Mouse (Mus musculus) spleen, postnatal 14 days (tissue): ENCODE results near the gene Clec12a.
"Not testable (repeated sequence)": the region's sequence is repeated elsewhere in the genome, so short reads cannot be mapped to it uniquely, and the experiment has no call there.

ENCODE experiments used
- DNase-seq, 2 experiments: peaks; one replicate each; pipeline ENCODE4 v3.0.0; 2021 to 2022; ENCODE audit warnings: low spot score in 2 of 2

The Clec12a gene

DNA sequence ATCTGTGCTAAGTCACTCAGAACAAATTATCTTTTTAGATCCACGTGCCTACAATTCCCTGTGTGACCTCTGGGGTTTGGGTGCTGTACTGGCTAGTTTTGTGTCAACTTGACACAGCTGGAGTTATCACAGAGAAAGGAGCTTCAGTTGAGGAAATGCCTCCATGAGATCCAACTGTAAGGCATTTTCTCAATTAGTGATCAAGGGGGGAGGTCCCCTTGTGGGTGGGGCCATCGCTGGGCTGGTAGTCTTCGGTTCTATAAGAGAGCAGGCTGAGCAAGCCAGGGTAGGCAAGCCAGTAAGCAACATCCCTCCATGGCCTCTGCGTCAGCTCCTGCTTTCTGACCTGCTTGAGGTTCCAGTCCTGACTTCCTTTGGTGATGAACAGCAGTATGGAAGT is at the start of gene Clec12a:
Gene Clec12a (plus strand): TSS at position 301 of the 400 bp plus-strand sequence.
- not testable (repeated sequence) for DNase-seq

DNA sequence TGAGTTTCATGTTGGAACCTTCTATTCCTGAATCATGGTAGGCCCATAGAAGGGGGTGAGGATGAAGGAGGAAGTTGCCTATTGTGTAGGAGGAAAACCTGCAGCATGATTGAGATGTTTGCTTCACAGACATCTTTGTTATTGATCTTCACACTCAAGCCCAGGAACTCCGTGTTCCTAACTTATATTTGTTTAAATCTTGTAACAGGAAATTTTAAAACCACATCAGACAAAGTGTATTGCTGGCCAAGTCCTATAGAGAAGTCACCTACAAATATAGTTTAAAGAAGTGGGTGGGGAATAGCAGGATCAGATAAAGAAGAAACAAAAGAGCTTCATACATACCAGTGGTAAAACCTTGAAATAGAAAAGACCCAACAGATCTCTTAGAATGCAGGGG is 38.3 kb upstream of the Clec12a start:
- no peak for DNase-seq

DNA sequence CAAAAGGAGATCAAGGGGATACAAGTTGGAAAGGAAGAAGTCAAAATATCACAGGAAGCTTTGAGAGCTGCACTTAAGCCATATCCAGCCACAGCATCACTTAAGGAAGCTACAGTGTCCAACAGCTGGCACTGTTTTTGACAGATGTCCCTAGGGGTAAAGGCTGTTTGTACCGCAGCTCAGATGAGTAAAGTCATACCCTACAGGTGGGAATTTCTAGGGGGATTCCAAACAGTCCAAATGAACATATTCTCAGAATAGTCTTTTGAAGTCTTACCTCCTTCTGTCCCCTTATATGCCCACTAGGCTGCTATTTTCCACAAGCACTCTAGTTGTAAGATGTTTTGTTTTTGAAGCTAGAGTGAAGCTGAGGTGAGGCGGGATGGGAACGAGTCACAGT is 30.0 kb upstream of the Clec12a start:
- DNase-seq = no peak

DNA sequence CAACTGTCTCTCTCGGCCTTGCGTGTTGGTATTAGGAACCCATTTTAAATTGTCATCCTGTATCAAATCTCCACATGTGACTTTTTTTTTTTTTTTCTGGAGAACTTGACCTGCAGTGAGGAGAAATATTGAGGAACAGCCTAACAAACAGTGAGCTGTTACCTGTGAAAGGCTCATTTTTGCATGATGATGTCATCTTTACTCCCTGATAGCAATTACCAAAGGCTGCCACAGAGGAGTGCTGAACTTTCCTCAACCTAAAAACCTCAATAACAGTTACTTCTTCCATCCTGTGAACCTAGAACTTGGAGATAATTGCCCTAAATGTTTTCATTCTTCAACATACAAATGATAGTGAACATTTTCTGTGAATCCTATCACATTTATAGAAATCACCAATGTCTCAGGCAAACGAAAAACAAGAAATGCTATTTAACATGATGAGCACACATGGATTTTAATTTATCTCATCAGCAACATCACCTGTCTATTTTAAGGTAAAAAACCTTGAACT is 27.8 kb upstream of the Clec12a start:
- no peak for DNase-seq

DNA sequence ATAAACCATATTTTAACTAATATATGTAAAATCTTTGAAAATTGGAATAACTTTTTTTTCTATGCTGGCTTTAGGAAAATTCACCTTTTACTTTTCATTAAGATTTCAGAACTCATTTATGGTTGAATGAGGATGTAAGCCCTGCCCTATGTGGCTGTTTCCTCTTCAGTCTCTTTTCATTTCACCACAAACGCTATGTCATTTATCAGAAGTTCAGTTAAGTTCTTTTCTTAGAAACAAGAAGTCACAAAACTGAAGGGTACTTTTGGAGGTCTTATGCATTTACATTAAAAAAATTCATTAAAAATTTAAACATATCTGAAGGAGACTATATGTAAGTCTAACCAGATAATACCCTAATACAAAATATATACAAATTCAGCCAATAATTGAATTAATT is 26.8 kb upstream of the Clec12a start:
- no peak for DNase-seq

DNA sequence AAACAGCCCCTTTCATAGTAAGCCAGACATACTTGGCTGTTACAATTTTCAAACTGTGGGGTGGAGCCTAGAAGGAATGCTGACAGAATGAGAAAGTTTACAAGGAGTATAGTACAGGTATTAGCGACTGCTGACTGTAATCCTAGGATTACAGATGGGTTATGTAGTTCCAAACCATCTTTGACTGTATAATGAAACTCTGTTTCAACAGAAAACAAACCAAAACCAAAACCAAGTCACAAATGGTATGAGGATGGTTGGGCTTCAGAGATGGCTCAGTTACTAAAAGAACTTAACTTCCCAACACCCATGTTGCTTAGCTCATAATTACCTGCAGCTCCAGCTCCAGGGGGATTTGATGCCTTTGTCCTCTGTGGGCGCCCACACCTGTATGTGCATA is 26.0 kb upstream of the Clec12a start:
- no peak for DNase-seq

DNA sequence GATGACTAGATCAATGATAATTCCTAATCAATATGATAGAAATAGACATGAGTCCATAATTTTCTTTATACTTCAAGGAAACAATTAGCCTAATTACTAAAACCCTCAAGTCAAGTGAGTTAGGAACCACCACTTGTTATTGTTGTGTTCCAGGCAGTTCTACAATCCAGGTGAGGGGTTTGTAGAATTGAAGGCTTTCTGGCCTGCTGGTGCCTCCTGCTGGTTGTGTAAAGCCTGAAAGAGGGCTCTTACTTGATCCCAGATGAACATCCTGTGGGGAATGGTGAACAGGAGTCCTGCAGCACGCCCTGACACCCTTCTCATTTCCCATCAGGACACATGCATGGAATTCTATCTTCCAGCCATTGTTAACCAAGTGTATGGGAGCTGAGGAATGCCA is 24.1 kb upstream of the Clec12a start:
- no peak for DNase-seq

DNA sequence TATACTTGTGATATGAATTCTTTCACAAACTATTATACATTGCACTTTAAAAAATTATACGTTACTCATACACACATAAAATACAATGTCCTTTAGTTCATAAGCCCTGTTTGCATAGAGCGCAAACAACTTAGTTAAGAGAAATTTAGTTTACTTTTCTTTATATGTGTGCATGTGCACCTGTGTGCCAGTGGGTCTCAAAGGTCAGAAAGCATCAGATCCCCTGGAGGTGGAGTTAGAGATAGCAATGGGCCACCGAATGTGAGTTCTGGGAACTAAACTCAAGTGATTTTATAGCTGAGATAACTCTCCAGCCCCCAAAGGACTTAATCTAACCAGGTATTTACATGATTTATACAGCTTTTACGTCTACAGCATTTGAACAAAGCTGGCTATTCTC is 23.2 kb upstream of the Clec12a start:
- DNase-seq = no peak

DNA sequence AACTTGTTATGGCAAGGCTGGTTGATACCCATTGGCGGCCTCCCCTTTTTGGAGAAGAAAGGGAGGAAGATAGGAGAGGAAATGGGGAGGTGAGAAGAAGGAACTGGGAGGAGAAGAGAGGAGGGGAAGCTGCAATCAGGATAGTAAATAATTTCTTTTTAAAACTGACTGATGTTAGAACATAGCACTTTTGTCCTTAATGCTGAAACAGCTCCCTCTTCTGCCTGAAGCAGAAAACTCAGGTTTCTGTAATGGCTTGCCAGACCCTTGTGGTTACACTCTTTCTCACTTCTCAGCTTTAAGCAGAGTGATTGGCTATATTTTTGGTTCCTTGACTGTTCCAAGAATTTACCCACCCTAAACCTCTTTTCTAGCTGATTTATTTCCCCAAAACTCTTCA is 16.5 kb upstream of the Clec12a start:
- DNase-seq = no peak

DNA sequence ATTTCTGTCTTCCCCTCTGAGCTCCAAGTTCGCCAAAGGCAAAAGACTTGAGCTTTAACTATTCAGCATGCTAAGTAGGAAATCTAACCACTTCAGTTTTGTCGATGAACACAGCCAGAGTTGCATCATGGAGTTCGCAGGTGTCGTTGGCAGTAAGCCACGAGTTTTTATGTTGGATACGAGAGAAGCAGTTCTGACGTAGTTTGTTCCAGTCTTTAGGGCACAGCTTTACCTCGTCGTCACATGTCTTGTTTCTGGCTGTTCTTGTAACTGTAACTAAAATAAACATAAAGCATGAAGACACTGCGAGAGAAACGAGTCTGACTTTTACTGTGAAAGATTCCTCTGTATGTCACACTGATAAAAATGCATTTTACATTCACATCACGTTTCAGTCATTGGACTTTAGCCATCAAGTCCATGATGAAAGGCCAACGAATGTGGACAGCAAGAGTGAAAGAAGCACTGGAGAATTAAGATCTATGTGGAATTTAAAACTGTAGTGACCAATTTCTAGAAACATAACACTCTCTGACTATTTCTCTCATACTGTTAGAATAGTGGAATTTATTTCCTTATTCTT is 15.8 kb upstream of the Clec12a start:
- DNase-seq = no peak

DNA sequence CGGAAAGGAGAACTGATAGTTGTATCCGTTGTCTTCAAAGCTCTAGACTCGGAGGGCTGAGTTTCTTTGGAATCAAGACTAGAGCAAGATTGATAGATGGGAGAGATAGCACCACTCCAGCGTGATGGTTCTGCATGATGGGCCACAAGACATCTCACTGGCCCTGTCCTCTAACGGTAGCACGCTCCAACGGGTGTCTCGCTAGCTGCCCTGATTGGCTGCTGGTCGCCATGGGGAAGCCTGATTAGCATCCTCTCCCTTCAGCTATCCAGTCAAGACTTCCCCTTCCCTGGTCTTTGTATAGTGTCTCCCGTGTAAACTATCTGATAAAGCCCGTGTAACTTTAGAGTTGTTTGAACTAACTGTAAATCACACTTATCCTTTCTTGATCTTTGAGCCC is 10.9 kb upstream of the Clec12a start, which contains the start of gene 4922502D21Rik:
Gene 4922502D21Rik (minus strand): TSS at position 187 of the 400 bp plus-strand sequence.
- no peak for DNase-seq

DNA sequence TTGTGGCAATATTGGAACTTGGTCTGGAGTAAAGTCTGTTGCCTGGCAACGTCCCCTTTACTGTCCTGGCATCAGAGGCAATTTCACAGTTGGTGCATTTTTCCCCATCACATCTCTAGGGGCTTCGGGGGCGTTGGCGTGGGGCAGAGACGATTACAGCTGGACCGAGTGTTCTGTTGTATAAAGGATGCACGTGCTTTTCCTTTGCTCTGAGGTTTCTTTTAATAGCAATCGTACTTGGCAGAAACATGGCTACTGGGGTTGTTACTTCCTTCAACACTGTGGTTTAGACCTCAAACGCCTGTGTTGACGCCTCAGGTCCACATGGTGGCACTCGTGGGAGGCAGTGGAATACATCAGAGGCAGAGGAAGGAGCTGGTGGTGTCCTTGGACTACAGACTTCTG is 8.8 kb upstream of the Clec12a start:
- peak; percentile 46 to 51 for DNase-seq

DNA sequence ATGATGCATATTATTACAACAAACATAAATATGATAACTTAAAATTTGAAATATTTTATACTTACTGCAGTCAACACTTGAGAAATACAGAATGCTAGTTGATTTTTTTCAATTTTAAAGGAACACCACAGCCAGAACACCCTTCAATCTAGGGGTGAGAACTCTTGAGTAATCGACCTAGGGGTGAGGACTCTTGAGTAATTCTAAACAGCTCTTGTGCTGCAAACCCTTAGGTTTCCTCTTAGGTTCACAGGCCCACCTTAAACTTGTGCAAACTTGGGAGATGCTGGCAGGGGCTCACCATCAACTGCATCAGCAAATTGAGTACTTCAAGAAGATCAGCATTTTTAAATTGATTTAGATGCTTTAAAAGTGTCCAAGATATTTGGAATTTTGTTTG is 4.7 kb upstream of the Clec12a start:
- DNase-seq = no peak

DNA sequence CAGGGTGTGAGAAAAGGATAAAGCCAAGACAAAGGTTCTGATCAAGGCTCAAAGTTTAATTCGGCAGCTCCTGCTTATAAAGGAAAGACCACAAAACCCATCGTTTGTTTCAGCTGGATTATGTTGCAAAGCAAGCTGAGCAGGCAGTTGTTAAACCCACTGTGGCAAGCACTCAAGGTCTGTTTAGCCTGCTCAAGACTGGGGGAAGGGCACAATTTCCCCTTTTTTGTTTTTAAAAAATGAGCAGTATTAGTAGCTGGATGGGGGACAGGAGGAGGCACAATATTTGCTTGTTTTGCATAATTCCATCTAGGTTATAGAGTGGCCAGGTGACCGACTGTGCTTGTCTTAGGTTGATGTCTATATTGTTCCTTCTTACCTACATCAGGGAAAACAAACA is 1.9 kb downstream of the Clec12a start:
- no peak for DNase-seq

DNA sequence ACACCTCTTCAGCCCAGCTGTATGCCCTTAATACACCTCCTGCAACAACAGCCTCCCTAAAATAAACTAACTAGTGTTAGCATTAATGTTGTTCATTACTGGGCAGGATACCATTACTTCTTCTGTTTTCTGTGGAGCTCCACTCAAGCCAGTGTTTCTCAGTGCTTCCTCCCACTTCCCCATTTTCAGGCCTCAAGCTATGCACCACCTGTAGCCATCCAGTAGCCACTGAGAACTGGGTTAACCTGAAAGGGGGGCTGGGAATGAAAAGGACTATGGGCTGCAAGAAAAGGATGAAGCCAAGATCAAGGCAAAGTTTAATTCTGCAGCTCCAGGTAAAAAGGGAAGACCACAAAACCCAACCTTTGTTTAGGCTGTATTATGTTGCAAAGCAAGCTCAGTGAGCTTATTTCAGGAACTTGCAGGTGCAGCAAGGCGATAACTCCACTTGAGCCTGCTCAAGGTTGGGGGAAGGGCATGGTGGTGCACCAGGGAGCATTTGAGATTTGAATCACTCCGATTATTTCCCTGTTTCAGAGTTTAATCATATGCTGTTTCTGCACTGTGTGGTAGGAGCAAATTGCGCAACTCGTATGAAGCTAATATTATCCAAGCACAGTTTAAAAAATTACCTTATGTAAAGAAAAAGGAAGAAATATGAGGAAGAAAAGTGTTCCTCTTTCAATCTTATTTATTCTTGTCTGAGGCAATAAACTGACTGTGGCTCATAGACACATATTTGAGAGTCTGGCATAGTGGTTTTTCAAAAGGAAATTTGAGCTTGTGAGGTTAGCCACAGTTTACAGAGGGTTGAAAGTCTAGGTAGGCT is 7.2 kb downstream of the Clec12a start:
- DNase-seq = peak in 1 of 2 experiments; percentile 9

DNA sequence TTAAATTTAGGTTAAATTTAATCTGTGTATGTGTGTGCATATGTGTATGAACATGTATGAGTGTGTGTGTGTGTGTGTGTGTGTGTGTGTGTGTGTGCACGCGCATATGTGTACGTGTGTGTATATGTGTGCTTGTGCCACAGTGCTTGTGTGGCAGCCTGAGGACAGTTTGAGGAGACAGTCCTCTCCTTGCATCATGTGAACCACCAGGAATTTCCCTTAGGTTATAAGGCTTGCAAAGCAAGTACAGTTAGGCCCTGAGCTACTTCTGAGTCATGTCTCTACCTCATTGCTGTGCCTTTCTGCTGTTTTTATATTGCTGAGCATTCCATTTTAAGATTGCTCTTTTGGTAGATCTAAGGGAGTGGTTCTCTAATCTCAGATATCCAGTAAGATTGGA is 8.6 kb downstream of the Clec12a start:
- no peak for DNase-seq

DNA sequence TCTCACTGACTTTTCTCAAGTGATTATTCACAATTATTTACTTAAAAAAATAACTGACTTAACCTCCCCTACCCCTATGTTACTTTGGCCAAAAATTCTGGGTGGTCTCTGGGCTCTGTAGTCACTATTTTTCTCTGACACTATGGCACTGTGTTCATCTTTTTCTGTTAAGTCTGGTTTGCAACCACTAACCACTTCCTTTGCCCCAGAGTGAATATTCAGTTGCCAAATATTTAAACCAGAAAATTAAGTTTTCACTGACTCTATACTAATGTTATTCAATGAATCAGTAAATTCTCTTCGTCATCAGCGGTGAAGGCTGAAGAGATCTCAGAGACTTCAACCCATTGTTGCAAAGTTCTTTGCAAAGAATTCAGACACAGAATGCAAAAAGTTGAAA is 13.3 kb downstream of the Clec12a start:
- DNase-seq = no peak

DNA sequence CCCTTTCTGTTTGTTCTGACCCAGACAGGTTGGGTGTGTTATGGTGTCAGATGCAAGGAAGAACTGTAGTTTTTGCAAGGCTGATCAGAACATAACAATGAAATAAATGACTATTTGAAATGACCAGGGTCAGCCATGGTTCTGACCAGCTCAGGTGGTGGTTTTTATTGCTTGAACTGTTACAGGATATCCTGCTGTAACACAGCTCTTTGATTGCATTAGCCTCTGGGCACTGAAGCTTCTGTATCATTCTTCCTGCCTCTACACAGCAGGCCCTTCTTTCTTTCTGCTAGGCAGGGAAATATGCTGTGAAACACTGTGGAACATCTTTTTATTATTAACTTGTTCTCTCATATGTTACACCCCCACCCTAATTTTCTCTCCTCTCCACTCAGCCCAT is 13.9 kb downstream of the Clec12a start:
- DNase-seq = no peak

DNA sequence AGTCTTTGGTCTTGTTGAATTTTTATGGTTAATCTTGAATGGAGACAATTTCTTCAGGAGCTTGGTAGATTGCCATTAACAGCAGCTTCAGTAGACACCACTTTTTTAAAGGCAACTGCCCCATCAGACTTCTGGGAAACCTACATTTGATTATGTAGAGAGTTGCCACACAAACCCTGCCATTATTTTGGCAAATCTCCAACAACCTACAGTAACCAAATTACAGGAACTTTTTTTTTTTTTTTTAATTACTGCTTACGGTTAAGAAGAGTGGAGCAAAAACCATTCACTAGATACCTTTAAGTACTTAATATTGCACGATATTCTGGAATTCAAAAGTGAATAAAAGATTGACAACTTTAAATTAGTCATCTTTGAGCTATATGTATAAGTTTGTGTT is 17.0 kb downstream of the Clec12a start:
- no peak for DNase-seq

DNA sequence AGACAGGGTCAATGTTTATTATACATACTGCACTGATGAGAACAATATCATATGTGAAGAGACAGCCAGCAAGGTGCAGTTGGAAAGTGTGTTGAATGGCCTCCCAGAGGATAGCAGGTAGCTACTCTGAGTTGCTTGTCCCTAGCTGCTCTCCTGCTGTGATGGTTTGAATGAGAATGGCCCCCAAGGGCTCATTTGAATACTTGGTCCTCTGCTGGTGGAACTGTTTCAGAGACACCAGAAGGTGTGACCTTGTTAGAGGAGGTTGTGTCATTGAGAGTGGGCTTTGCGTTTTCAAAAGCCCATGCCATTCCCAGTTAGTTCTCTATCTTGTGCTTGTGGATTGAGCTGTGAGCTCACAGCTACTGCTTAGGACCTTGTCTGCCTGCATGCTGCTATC is 21.5 kb downstream of the Clec12a start:
- no peak for DNase-seq

DNA sequence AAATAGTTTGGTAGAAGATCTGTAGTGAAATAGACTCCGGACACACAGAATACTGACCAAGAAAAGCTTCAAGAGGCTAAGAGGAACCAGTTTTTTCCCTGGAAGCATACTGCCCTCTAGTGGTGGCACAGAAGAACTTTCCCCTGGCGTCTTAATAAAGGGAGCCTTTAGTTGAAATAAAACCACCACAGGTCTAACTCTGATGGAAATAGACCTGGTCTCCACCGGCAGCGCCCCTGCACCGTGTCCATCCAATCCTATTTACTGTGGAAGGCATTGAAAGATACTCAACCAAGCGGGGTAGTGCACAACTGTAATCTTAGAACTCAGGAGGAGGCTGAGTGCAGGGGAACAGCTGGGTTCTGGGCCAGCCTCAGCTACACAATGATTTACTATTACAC is 23.5 kb downstream of the Clec12a start:
- DNase-seq = peak in 1 of 2 experiments; percentile 33

DNA sequence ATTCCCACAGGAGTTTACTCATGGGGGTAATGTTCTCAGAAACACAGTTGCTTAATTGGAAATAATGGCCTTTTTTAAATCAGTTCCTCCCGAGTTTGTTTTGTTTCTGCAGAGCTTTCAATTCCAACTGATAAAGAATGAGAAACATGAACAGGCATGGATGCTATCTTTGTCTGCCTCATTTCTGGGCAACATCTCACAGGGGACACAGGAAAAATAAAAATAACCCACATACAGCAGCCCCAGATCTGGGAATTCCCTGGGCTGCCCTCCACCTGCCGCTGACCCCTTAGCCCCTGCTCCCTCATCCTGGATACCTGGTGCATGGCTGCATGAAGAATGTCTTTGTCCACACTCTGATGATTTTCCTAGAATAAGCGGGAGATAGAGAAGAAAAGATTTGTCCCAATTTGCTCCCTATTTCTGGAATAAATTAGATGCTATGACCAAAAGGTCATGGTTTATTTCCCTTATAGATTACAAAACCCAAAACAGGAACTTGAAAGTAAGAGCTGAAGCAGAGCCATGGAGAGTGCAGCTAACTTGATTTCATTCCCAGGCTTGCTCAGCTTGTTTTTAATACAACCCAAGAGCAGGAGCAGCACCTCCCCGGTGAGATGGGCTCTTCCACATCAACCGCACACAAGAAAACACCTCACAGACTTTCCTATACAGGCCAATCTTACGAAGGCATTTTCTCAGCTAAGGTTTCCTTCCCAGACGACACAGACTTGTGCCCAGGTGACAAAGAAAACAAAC is 27.1 kb downstream of the Clec12a start:
- no peak for DNase-seq
